ENCODE assay signal across 8 mouse cellular contexts in genomic region chr1:42953482-42953822, GRCm38 (mm10). TPM values are rescaled to one million over a fixed set of nuclear protein-coding genes. Genes with fewer than 3 reads are reported as not detected.
DNase-seq lines count a peak whose midpoint lies in the region; ATAC-seq and TF ChIP-seq lines count a peak whose summit lies in the region.

No protein-coding gene starts in this region.

- whole genome bisulfite sequencing in liver, adult 2 months, result 6% methylated on average over 13 of the region's 16 CpGs
- WGBS in embryonic facial prominence, embryonic 12.5 days, result under 1% methylated on average over 16 of the region's 16 CpGs
- WGBS in neural tube, embryonic 13.5 days, result 2% methylated on average over 16 of the region's 16 CpGs

- 0 out of 2 replicates have a peak, but pooled peaks cover 2% of the 10 kb centered on the region for H3K4me1 ChIP-seq in liver, adult 2 months (ENCODE audit: control insufficient read depth, insufficient read depth, low read length)
- no peaks in the 10 kb centered on the region for H3K4me1 ChIP-seq in embryonic facial prominence, embryonic 12.5 days
- H3K4me1 ChIP-seq in neural tube, embryonic 13.5 days (replicated peaks), result peaks cover 18% of the 10 kb centered on the region

- H3K27ac ChIP-seq in liver, adult 2 months (replicated peaks; ENCODE audit: insufficient read depth, low read depth, low read length), result no peak overlapping the region
- H3K27ac ChIP-seq in embryonic facial prominence, embryonic 12.5 days, result peak overlapping the region; percentile 84
- H3K27ac ChIP-seq in neural tube, embryonic 13.5 days (replicated peaks), result peak overlapping the region; percentile 92

- TF ChIP-seq POLR2A in liver, adult 2 months (IDR thresholded peaks at IDR 0.05; ENCODE audit: extremely low read depth, insufficient read depth, low read length), result no peak

- no peak for DNase-seq in liver, adult 2 months (ENCODE audit: extremely low read depth, low read depth, low spot score)
- DNase-seq in liver, result no peak
- DNase-seq in induced T-regulatory cell, adult 2 months (ENCODE audit: low read depth), result peak; percentile 9
- no peak for DNase-seq in ovary, adult 18-20 months (ENCODE audit: low spot score)
- DNase-seq in kidney, postnatal 14 days, result no peak
- no peak for DNase-seq in kidney, postnatal 10 days

- H3K27me3 ChIP-seq in liver, adult 2 months (ENCODE audit: control insufficient read depth, insufficient read depth, low read length), result peaks cover 10% of the 10 kb centered on the region
- no peaks in the 10 kb centered on the region for H3K27me3 ChIP-seq in embryonic facial prominence, embryonic 12.5 days
- no peaks in the 10 kb centered on the region for H3K27me3 ChIP-seq in neural tube, embryonic 13.5 days

- H3K36me3 ChIP-seq in liver, adult 2 months (ENCODE audit: control insufficient read depth, insufficient read depth, low read length), result no peaks in the 10 kb centered on the region
- no peaks in the 10 kb centered on the region for H3K36me3 ChIP-seq in embryonic facial prominence, embryonic 12.5 days
- no peaks in the 10 kb centered on the region for H3K36me3 ChIP-seq in neural tube, embryonic 13.5 days

- no peak overlapping the region for H3K9ac ChIP-seq in liver, adult 2 months (ENCODE audit: low read depth, low read length)
- peak overlapping the region; percentile 77 for H3K9ac ChIP-seq in embryonic facial prominence, embryonic 12.5 days
- peak overlapping the region; percentile 98 for H3K9ac ChIP-seq in neural tube, embryonic 13.5 days

- ATAC-seq in embryonic facial prominence, embryonic 12.5 days (ENCODE audit: insufficient number of reproducible peaks, insufficient read depth, low FRiP score, low TSS enrichment), result 0 out of 2 replicates have a peak, but pooled peaks have one; percentile 18
- ATAC-seq in neural tube, embryonic 13.5 days (ENCODE audit: low read depth), result peak; percentile 68

- TF ChIP-seq CTCF in liver, adult 2 months (IDR thresholded peaks at IDR 0.05; ENCODE audit: low read depth, low read length), result no peak

- H3K4me2 ChIP-seq in embryonic facial prominence, embryonic 12.5 days (replicated peaks), result peak overlapping the region; percentile 87
- peak overlapping the region; percentile 70 for H3K4me2 ChIP-seq in neural tube, embryonic 13.5 days

- no peaks in the 10 kb centered on the region for H3K9me3 ChIP-seq in embryonic facial prominence, embryonic 12.5 days
- H3K9me3 ChIP-seq in neural tube, embryonic 13.5 days, result no peaks in the 10 kb centered on the region

- no peaks in the 10 kb centered on the region for H3K79me2 ChIP-seq in liver, adult 2 months (ENCODE audit: control insufficient read depth, insufficient read depth, low read length)

- H3K4me3 ChIP-seq in liver, adult 2 months (ENCODE audit: insufficient read depth, low read depth, low read length), result peak overlapping the region; percentile 17; the same call in 1 of the 2 replicates
- peak overlapping the region; percentile 79 for H3K4me3 ChIP-seq in embryonic facial prominence, embryonic 12.5 days
- H3K4me3 ChIP-seq in neural tube, embryonic 13.5 days, result peak overlapping the region; percentile 82

RNA-seq across cellular contexts. Expression of gene Gpr45, which starts 0.8 kb away (rescaled TPM):
- total RNA-seq in liver, adult 2 months (2014; rRNA removed), result not detected in 2 replicates
- not detected in 2 replicates for polyA plus RNA-seq in liver, adult 2 months (2012; rRNA removed)
- 15.5 and 16.7 TPM in 2 replicates for polyA plus RNA-seq in embryonic facial prominence, embryonic 12.5 days (2016; fragmentation: Nextera tagmentation; extraction: Ambion mirVana)
- polyA plus RNA-seq in neural tube, embryonic 13.5 days (2015; fragmentation: Nextera tagmentation; extraction: Ambion mirVana), result 16.1 and 16.7 TPM in 2 replicates

Comparison
In these comparisons a context has a peak if more than half of its experiments do, and no peak if none do; other contexts are left out.
1. H3K4me3 ChIP-seq: peak in every context shown above with its lines; median percentile 82 in neural tube, embryonic 13.5 days; 79 in embryonic facial prominence, embryonic 12.5 days; 17 in liver, adult 2 months.
2. RNA of gene Gpr45, which starts 0.8 kb away (polyA plus RNA-seq): 16.1 to 16.7 TPM in neural tube, embryonic 13.5 days and 15.5 to 16.7 TPM in embryonic facial prominence, embryonic 12.5 days; not detected in liver, adult 2 months; every median in the first group is over 10 times any median in the second.